Mouse (Mus musculus) stomach, embryonic 16.5 days (tissue): ENCODE results near the gene Grid2ip. TPM values are rescaled to one million over a fixed set of nuclear protein-coding genes. Genes with fewer than 3 reads are reported as not detected.
A peak's percentile ranks its signal among the peaks of the same experiment; 100 is the strongest.

Experiments used
- ATAC-seq: fragments of 200-750 bp; cut with Nextera tagmentation; 2 replicates; pipeline ENCODE4 v1.8.0; 2017; ENCODE audit warnings: moderate number of reproducible peaks, moderate TSS enrichment; ENCODE audit not compliant: insufficient read depth, low FRiP score
- H3K27ac ChIP-seq: fragments of 300-500 bp; sonication (generic); 2 replicates; pipeline ENCODE4 v1.5.1; 2014; ENCODE audit warnings: low read length
- H3K27me3 ChIP-seq: fragments of 300-500 bp; sonication (generic); 2 replicates; pipeline ENCODE4 v1.6.1; 2014; ENCODE audit warnings: low read length, control low read depth, mixed read lengths; ENCODE audit not compliant: control insufficient read depth, insufficient read depth
- H3K36me3 ChIP-seq: fragments of 300-500 bp; sonication (generic); 2 replicates; pipeline ENCODE4 v1.6.1; 2014; ENCODE audit warnings: low read length; ENCODE audit not compliant: control insufficient read depth, insufficient read depth
- H3K4me1 ChIP-seq: fragments of 300-500 bp; sonication (generic); 2 replicates; pipeline ENCODE4 v1.6.1; 2014; ENCODE audit warnings: low read length, control low read depth, mixed read lengths; ENCODE audit not compliant: control insufficient read depth, insufficient read depth
- H3K4me2 ChIP-seq: fragments of 300-500 bp; sonication (generic); 2 replicates; pipeline ENCODE4 v1.6.1; 2014; ENCODE audit warnings: low read depth, low read length, mixed read lengths
- H3K4me3 ChIP-seq: fragments of 300-500 bp; sonication (generic); replicated peaks from 2 replicates; pipeline ENCODE4 v1.5.1; 2014; ENCODE audit warnings: mild to moderate bottlenecking, low read length
- H3K9ac ChIP-seq: fragments of 300-500 bp; sonication (generic); 2 replicates; pipeline ENCODE4 v1.6.1; 2014; ENCODE audit warnings: low read length
- H3K9me3 ChIP-seq: fragments of 300-500 bp; sonication (generic); replicated peaks from 2 replicates; pipeline ENCODE4 v1.6.1; 2016; ENCODE audit warnings: low read length, control low read depth; ENCODE audit not compliant: control insufficient read depth
- WGBS: fragments of 180-500 bp; shearing (Covaris S2); extraction: QIAGEN DNeasy Blood & Tissue Kit; methylation state at CpG from one replicate; pipeline ENCODE4 v1.1.7; 2014; 5-methylcytosine and 5-hydroxymethylcytosine counted together
- polyA plus RNA-seq: library from polyadenylated mRNA; unstranded; fragments of >200 nt; fragmentation: Nextera tagmentation; extraction: Ambion mirVana; gene quantifications from 2 replicates; pipeline ENCODE4 v1.2.1, GENCODE M21; 2015

Gene Grid2ip
- polyA plus RNA-seq, 1 experiment from 2014 or later = 2.9 TPM

DNA sequence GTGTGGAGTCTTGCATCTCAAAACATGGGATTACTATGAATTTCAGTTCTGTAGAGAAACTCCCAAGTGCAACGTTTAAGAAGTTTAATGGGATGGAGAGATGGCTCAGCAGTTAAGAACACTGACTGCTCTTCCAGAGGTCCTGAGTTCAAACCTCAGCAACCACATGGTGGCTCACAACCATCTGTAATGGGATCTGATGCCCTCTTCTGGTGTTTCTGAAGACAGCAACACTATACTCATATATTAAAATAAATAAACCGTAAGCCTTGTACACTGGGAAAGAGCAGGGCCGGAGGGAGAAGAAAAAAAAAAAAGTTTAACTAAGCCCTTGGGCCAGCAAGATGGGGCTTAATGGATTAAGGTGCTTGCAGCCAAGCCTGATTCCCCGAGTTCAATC is 65.9 kb downstream of the Grid2ip start:
- Histone ChIP-seq H3K27me3 (no peaks in the 10 kb centered on the region), H3K4me3 (no peak overlapping the region), H3K9me3 (no peaks in the 10 kb centered on the region), H3K4me2 (no peak overlapping the region), H3K27ac (no peak overlapping the region), H3K4me1 (no peaks in the 10 kb centered on the region), H3K9ac (no peak overlapping the region), H3K36me3 (peaks cover 24% of the 10 kb centered on the region)
- 68% methylated on average over 4 of the region's 4 CpGs for WGBS
- ATAC-seq = no peak

DNA sequence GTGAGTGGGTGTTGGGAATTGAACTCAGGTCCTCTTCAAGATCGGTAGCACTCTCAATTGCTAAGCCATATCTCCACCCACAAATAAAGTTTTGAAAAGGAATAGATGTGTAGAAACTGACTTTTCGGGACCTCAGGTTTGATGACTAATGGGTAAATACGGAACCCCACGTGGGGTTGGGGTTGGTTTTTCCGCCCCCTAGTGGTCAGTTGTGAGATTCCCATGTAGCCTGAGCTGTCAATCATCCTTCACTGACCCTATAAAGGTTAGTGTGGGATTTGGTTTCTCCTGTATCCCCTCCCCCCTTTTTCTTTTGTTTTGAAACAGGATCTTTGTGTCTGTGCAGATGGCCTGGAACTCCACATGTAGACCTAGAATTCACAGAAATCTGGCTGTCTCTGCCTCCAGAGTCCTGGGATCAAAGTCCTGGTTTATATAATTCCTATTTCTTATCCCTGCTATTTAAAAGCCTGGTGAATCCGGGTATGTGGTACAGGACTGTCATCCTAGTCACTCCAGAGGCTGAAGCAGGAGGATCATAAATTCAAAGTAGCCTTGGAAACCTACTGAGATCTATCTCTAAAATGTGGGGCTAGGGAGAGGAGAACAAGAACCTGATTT is 66.9 kb downstream of the Grid2ip start:
- H3K27me3 ChIP-seq = no peaks in the 10 kb centered on the region
- H3K4me1 ChIP-seq = no peaks in the 10 kb centered on the region
- no peaks in the 10 kb centered on the region for H3K9me3 ChIP-seq
- 19% methylated on average over 6 of the region's 6 CpGs for WGBS
- H3K4me3 ChIP-seq = no peak overlapping the region
- 0 out of 2 replicates have a peak, but pooled peaks have one; percentile 33 for ATAC-seq
- peaks cover 21% of the 10 kb centered on the region for H3K36me3 ChIP-seq
- H3K9ac ChIP-seq = no peak overlapping the region
- no peak overlapping the region for H3K27ac ChIP-seq
- H3K4me2 ChIP-seq = no peak overlapping the region

DNA sequence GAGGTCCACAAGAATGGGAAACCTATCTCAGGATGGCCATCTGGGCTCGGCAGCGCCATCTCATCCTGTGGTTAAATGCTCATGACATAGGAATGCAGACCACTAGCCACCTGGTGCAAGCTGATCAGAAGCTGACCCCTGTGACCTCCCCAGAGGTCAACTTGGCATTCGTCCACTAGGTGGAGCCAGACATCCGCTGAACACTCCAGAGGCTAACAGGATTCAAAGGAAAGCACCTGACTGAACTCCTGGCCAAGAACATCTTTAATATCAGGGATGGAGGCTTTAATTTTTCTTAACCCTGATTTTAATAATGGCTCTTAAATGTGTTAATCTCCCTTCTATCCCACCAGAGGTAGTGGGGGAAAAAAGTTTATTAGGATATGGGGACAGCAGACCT is 77.3 kb downstream of the Grid2ip start:
- no peak overlapping the region for H3K4me2 ChIP-seq
- H3K9ac ChIP-seq = no peak overlapping the region
- no peaks in the 10 kb centered on the region for H3K27me3 ChIP-seq
- H3K9me3 ChIP-seq = no peaks in the 10 kb centered on the region
- no peaks in the 10 kb centered on the region for H3K36me3 ChIP-seq
- 3% methylated on average over 4 of the region's 4 CpGs for WGBS
- ATAC-seq = no peak
- no peak overlapping the region for H3K27ac ChIP-seq
- H3K4me1 ChIP-seq = no peaks in the 10 kb centered on the region
- H3K4me3 ChIP-seq = no peak overlapping the region

DNA sequence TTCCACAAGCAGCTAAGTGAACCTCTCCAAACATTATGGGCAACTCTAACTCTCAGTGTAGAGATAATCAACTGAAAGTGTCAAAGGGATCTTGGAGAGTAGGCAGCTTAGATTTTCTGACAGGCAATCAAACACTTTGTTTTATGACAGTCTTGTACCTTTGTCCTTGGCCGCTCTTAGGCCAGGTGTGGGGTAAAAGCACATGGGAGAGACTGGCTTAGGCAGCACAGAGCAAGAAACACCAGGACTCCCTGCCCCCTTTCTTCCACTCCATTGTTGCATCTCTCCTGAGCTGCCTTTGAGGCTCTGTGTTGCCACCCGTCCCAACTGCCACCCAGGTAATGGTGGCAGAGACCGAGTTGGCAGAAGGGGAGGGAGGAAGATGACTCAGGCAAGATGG is 84.2 kb downstream of the Grid2ip start:
- H3K9ac ChIP-seq = no peak overlapping the region
- H3K4me1 ChIP-seq = no peaks in the 10 kb centered on the region
- WGBS = 74% methylated on average over 3 of the region's 3 CpGs
- no peak overlapping the region for H3K27ac ChIP-seq
- no peak overlapping the region for H3K4me3 ChIP-seq
- H3K9me3 ChIP-seq = no peaks in the 10 kb centered on the region
- no peaks in the 10 kb centered on the region for H3K27me3 ChIP-seq
- no peaks in the 10 kb centered on the region for H3K36me3 ChIP-seq
- H3K4me2 ChIP-seq = no peak overlapping the region
- ATAC-seq = no peak

DNA sequence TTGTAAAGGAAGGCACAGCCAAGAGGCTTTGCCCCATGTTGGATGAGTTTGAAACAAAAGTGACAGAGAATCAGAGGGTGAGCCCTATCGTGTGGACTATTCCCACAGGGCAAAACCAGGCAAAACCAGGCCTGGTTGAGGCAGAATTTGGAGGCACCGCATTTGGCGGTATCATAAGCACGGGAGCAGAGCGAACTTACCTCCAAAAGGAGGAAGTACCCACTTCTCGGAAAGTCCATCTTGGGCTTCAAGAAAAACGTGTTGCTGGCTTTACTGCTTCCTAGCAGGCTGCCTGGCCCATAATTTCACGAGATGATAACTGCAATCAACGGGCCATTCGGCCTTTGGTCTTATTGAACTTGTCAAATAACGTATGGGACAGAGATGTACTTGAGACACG is 84.6 kb downstream of the Grid2ip start:
- Histone ChIP-seq H3K36me3 (no peaks in the 10 kb centered on the region), H3K27ac (no peak overlapping the region), H3K9me3 (no peaks in the 10 kb centered on the region), H3K27me3 (no peaks in the 10 kb centered on the region), H3K9ac (no peak overlapping the region), H3K4me3 (no peak overlapping the region), H3K4me2 (no peak overlapping the region), H3K4me1 (no peaks in the 10 kb centered on the region)
- no peak for ATAC-seq
- 83% methylated on average over 12 of the region's 12 CpGs for WGBS

Other genes starting within 250 kb of the Grid2ip start
- gene Rnf216, start 244.3 kb upstream of the Grid2ip start, polyA plus RNA-seq = 35.1 and 35.6 TPM in 2 replicates
- 0.06 TPM in 1 of 2 replicates, not detected in the other for gene Olfr718-ps1, start 209.8 kb upstream of the Grid2ip start, polyA plus RNA-seq
- gene Rbak, start 176.6 kb upstream of the Grid2ip start, polyA plus RNA-seq = 9.3 and 10.3 TPM in 2 replicates
- not detected in 2 replicates for gene Spdye4b, start 176.3 kb upstream of the Grid2ip start, polyA plus RNA-seq
- not detected in 2 replicates for gene Spdye4a, start 130.4 kb upstream of the Grid2ip start, polyA plus RNA-seq
- 11.3 and 12.9 TPM in 2 replicates for gene Zfp12, start 122.2 kb upstream of the Grid2ip start, polyA plus RNA-seq
- gene Zfp316, start 87.3 kb upstream of the Grid2ip start, polyA plus RNA-seq = 0.60 and 0.74 TPM in 2 replicates
- gene Zfp853, start 63.7 kb upstream of the Grid2ip start, polyA plus RNA-seq = 0.10 TPM in 1 of 2 replicates, not detected in the other
- 24.4 and 26.1 TPM in 2 replicates for gene E130309D02Rik, start 42.0 kb upstream of the Grid2ip start, polyA plus RNA-seq
- gene Zdhhc4, start 28.1 kb upstream of the Grid2ip start, polyA plus RNA-seq = 63.6 and 71.9 TPM in 2 replicates
- gene Kdelr2, start 46.5 kb downstream of the Grid2ip start, polyA plus RNA-seq = 364 and 376 TPM in 2 replicates
- gene Daglb, start 107.2 kb downstream of the Grid2ip start, polyA plus RNA-seq = 10.3 and 11.5 TPM in 2 replicates
- gene Rac1, start 170.7 kb downstream of the Grid2ip start, polyA plus RNA-seq = 195 and 223 TPM in 2 replicates